Mouse (Mus musculus) erythroblast, embryonic 14.5 days (primary cell): Measurements from ENCODE around the gene Neu3.

Experiments
- GATA1 ChIP-seq: IDR thresholded peaks from 2 replicates; pipeline ENCODE4 v1.6.1; 2012; ENCODE audit warnings: low read length, inconsistent platforms, mixed read lengths
- TAL1 ChIP-seq: IDR thresholded peaks from 3 replicates; pipeline ENCODE4 v1.6.1; 2012; ENCODE audit warnings: low read length, inconsistent platforms, mixed read lengths

DNA sequence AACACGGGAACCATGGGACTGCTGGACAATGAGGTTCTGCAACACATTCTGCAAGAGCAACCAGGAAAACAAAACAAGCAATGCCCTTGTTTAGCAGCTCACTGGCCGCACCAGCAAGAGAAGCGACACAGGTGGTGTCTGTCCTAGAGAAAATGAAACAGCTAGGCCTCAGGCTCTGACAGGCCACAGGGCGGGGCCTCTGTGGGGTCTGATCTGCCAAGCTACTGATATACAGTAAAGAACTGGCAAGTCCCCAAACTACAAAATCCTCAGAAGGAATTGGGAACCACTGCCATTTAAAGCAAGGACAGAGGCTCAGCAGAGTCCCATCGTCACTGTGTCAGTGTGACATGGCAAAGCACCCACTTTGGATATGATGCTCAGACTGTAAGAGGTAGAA, 5.8 kb downstream of the Neu3 start:
- TF ChIP-seq GATA1: no peak
- TF ChIP-seq TAL1: no peak
